Mouse (Mus musculus) bone marrow macrophage, adult 2 months (primary cell): Measurements from ENCODE around the gene Pomc. TPM values are rescaled to one million over a fixed set of nuclear protein-coding genes. Genes with fewer than 3 reads are reported as not detected.
"Not testable (repeated sequence)": the region's sequence is repeated elsewhere in the genome, so short reads cannot be mapped to it uniquely, and the experiment has no call there.

Experiments used
- H3K27ac ChIP-seq: 2 replicates; pipeline ENCODE4 v1.5.1; 2012; ENCODE audit warnings: low read depth, low read length; ENCODE audit not compliant: insufficient read depth
- H3K4me1 ChIP-seq: 2 replicates; pipeline ENCODE4 v1.6.1; 2012; ENCODE audit warnings: low read length; ENCODE audit not compliant: control insufficient read depth, insufficient read depth
- H3K4me3 ChIP-seq: 2 replicates; pipeline ENCODE4 v1.5.1; 2012; ENCODE audit warnings: mild to moderate bottlenecking, low read length, moderate library complexity; ENCODE audit not compliant: insufficient read depth
- CTCF ChIP-seq: IDR thresholded peaks from 2 replicates; pipeline ENCODE4 v1.5.1; 2012; ENCODE audit warnings: low read depth, mild to moderate bottlenecking, low read length, moderate library complexity
- POLR2A ChIP-seq: IDR thresholded peaks from 2 replicates; pipeline ENCODE4 v1.6.1; 2012; ENCODE audit warnings: mild to moderate bottlenecking, low read depth, low read length, borderline replicate concordance
- polyA plus RNA-seq: library from polyadenylated mRNA; stranded (reverse); fragments of >200 nt; gene quantifications from 2 replicates; pipeline ENCODE4 v1.2.4, GENCODE M21; 2012; ENCODE audit not compliant: missing spikeins, insufficient read depth, insufficient read length

The Pomc gene
- polyA plus RNA-seq, 1 experiment, result not detected

DNA sequence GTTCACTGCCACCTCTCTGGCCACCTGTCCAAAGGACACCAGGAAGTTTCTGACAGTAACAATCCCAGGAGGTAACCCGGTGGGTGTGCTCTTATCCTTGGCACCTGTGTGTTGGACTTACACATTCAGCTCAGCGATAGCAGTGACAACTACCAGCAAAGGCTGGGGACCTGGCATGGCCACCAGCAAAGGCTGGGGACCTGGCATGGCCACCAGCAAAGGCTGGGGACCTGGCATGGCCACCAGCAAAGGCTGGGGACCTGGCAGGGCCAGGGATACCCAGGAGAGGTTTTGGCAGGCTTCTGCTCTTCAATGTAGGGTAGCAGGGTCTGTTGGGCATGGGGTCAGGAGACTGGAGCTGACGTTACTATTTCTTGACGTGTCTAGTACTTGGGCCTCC lies 12.4 kb downstream of the Pomc start:
- Histone ChIP-seq H3K4me1 (no peaks in the 10 kb centered on the region), H3K27ac (no peak overlapping the region)
- no peak for TF ChIP-seq POLR2A
- no peak for TF ChIP-seq CTCF

DNA sequence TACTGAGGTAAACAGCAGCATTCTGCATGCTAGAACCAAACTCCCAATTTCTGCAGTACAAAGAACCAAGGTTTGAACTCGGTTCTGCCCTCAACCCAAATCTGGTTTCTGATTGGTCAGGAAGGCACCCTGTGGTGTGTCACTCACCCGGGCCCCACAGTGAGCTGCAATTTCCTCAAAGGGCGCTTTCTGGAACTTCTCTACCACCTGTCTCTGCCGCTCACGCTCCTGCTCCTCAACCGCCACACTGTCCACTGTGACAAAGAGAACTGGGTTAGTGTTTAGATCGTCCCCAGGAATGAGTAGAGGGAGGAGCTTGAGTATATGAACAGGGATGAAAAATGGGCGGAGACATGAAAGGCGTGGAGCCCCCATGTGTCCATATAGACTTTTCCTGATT lies 13.6 kb downstream of the Pomc start:
- TF ChIP-seq POLR2A (no peak), CTCF (no peak)
- Histone ChIP-seq H3K4me1 (no peaks in the 10 kb centered on the region), H3K27ac (no peak overlapping the region), H3K4me3 (no peak overlapping the region)

More for the DNA sequence above, 12.4 kb downstream of the Pomc start:
- no peak overlapping the region for H3K4me3 ChIP-seq

DNA sequence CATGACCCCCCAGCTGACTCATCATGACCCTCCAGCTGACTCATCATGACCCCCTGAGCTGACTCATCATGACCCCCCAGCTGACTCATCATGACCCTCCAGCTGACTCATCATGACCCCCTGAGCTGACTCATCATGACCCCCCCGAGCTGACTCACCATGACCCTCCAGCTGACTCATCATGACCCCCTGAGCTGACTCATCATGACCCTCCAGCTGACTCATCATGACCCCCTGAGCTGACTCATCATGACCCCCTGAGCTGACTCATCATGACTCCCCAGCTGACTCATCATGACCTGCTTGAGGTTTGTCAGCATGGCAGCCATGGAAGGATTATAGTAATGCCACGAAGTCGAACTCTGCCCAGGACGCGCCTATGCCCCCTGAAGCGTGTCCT lies 18.4 kb downstream of the Pomc start:
- H3K27ac ChIP-seq, H3K4me3 ChIP-seq, H3K4me1 ChIP-seq: not testable (repeated sequence)

DNA sequence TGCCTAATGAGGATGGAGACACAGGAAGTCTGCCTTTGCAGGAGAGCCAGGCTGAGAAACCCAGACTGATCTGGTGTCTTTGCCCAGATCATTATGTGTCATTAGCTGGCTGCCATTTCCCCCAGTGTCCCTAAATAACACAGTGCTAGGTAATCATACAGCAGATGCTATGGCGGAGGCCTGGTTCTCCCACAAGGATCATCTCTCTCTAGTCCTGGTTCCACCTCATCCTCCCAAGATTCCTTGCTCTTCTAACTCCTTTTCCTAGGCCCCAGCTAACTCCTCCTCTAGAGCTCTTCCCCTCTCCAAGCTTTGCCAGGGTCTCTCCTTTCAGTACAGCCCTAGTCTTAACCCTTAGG lies 26.2 kb downstream of the Pomc start:
- TF ChIP-seq POLR2A, result no peak
- no peak for TF ChIP-seq CTCF
- H3K4me3 ChIP-seq, result no peak overlapping the region
- H3K27ac ChIP-seq, result peak overlapping the region; percentile 32
- H3K4me1 ChIP-seq, result peaks cover 7% of the 10 kb centered on the region

DNA sequence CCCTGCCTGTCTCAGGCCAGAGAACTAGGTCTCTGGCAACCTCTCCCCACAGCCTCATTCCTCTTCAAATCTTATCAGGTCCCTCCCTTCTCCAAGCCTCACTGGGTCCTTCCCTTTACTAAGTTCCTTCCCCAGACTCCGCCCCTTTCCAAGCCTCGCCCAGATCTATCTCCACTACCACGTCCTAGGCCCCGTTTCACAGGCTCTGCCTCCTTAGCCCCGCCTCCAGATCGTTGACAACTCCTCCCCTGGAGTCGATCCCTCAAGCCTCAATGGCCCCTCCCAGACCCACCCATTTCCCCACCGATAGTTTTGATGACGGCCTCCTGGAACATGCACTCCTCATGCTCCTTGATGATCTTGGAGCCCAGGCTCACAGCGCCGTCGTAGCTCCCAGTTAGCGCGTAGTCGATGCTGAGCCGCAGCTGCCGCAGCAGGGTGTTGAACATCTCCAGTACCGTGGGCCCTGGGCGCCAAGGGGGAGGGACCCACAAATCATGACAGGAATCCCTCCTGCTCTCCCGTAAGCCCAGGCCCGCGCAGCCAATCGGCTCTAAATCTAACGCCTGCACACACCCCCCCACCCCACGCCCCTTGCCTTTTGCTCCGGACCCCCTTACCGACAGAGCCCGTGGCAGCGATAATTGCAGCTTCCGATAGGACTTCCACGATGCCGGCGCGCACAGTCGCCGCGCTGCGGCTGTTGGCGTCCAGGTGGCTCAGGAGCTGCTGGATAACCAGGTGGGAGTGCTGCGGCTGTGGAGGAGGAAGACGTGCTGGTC lies 26.8 kb downstream of the Pomc start:
- TF ChIP-seq POLR2A (no peak), CTCF (no peak)

DNA sequence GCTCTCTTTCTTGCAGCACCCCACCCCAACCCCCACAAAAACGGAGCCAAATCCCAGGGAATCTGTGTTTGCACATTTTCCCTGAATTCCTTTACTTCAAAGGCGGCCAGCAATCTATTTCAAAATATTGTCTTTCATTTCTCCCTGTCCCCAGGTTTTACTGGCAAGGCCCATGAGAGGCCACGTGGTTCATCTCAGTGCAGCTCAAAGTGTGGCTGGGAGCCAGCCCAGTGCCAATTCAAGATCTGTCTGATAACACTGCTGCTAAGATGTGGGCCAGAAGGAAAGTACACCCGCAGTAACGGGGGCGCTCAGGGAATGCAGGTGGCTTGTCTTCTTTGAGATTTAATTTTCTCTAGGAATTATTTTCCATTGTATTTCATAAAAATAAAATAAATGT lies 27.5 kb downstream of the Pomc start:
- Histone ChIP-seq H3K4me3 (peak overlapping the region; percentile 77; the same call in 1 of the 2 replicates), H3K4me1 (peaks cover 7% of the 10 kb centered on the region), H3K27ac (no peak overlapping the region)
- no peak for TF ChIP-seq POLR2A
- TF ChIP-seq CTCF, result no peak

More for the DNA sequence above, 26.8 kb downstream of the Pomc start:
- H3K27ac ChIP-seq, result peak overlapping the region; percentile 32
- peaks cover 7% of the 10 kb centered on the region for H3K4me1 ChIP-seq
- peak overlapping the region; percentile 77 for H3K4me3 ChIP-seq

DNA sequence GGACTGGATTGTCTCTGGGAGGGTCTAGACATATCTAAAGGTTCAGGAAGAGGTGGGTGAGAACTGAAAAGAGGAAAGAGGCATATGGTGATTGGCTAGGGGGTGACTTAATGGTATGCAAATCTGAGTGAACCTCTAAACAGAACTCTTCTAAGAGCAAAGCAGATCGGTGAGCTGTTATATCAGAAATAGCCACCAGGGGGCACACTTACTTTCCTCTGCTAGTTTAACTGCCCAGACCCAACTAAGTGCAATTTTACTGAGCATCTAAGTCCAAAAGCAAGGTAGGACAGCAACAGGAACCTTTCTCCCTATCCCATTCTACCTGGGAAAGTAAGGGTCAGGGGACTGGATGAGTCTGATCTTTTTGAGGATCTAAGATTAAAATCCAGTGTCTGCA lies 29.0 kb downstream of the Pomc start:
- no peak for TF ChIP-seq POLR2A
- TF ChIP-seq CTCF, result no peak
- H3K4me3 ChIP-seq, result no peak overlapping the region
- H3K4me1 ChIP-seq, result peaks cover 7% of the 10 kb centered on the region

DNA sequence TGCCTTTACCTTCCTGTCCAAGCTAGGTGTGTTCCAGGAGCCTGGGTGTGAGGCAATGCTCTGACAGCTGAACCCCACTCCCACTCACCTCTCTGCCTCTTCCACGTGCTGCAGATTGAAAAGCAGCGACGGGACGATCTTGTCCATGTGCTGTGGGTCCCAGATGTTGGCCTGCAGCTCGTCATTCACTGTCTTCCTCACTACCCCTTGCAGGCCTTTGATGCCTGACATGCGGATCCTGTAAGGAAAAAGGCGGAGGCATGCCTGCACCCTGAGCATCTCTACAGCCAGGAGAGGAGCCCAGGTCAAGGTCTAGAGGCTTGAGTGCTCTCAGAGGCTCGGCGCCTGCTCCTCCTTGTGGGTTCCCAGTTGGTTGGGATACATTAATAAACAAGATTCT lies 29.7 kb downstream of the Pomc start:
- H3K27ac ChIP-seq, result no peak overlapping the region
- no peak for TF ChIP-seq POLR2A
- TF ChIP-seq CTCF, result no peak
- peaks cover 7% of the 10 kb centered on the region for H3K4me1 ChIP-seq
- H3K4me3 ChIP-seq, result no peak overlapping the region

More for the DNA sequence above, 29.0 kb downstream of the Pomc start:
- no peak overlapping the region for H3K27ac ChIP-seq

DNA sequence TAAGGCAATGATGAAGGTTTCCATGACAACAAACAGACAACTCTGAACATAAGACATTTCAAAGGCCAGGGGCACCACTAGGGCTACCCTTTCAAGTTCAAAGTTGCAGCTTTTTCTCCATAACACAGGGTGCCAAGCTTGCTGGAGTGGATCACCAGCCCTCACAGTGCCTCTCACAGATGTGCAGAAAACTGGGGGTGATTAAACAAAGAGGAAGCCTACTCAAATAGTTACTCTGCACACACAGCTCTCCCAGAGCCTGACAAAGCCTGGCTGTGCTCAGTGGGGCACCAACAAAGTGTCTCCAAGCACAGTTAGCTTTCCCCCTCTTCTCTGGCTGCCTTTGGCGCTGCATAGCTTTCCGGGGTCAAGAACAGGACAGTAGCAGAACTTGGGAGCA lies 35.2 kb downstream of the Pomc start:
- H3K27ac ChIP-seq, result no peak overlapping the region
- no peak for TF ChIP-seq CTCF
- TF ChIP-seq POLR2A, result no peak
- no peaks in the 10 kb centered on the region for H3K4me1 ChIP-seq
- no peak overlapping the region for H3K4me3 ChIP-seq

DNA sequence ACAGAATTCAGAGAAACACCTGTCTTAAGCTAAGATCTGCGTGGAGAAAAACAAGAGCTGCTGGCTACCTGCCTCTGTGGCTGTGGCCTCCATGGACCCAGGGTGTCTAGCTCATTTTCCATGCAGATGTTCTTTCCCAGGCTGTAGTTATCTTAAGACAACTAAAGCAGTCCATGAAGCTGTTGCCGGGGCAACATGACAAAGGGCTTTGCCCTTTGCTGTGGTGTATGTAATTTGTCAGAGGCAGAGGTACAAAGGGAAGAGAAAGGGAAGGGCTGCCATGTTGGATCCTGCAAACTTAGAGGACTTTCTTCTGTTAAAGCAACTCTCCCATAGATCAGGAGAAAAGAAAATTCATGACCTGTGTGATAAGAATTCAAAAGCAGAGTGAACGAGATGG lies 36.3 kb downstream of the Pomc start:
- Histone ChIP-seq H3K27ac (no peak overlapping the region), H3K4me3 (no peak overlapping the region), H3K4me1 (no peaks in the 10 kb centered on the region)
- TF ChIP-seq POLR2A (no peak), CTCF (no peak)
